Comparison of ENCODE assay signal across 8 mouse cellular contexts in the genomic region with DNA sequence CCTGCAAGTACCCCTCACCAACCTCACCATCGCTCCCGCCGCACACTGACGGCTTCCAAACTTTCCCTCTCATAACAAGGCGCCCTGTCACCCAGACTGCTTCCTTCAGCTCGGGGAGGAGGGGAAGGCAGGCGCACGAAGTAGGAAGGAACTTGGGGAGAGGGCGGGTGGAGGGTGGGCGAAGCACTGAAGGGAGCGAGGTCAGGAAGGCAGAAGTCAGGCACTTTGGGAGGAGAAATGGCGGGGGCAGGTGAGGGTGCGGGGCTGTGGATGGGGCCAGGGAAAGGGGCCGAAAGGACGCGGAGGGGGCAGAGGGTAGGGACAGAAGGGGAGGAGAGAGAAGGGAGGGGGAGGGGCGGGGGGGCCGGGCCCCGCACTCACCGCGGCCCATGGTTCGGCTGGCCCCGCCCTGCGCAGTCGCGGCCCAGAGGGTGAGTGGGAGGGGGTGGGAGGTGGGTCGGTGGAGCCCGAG. TPM values are rescaled to one million over a fixed set of nuclear protein-coding genes. Genes with fewer than 3 reads are reported as not detected.
DNase-seq lines count a peak whose midpoint lies in the region; ATAC-seq lines count a peak whose summit lies in the region.

No protein-coding gene starts in this region.

- under 1% methylated on average over 13 of the region's 28 CpGs for WGBS in heart, embryonic 14.5 days
- 3% methylated on average over 27 of the region's 28 CpGs for WGBS in limb, embryonic 12.5 days
- under 1% methylated on average over 27 of the region's 28 CpGs for WGBS in midbrain, embryonic 14.5 days

- no peaks in the 10 kb centered on the region for H3K27me3 ChIP-seq in heart, embryonic 14.5 days (ENCODE audit: control insufficient read depth, insufficient read depth, low read length)
- H3K27me3 ChIP-seq in limb, embryonic 12.5 days = no peaks in the 10 kb centered on the region
- H3K27me3 ChIP-seq in midbrain, embryonic 14.5 days (ENCODE audit: control insufficient read depth, insufficient read depth, low read length) = no peaks in the 10 kb centered on the region

- H3K4me1 ChIP-seq in heart, embryonic 14.5 days (ENCODE audit: control insufficient read depth in 2 of 2, insufficient read depth in 2 of 2, low read length in 2 of 2) = peaks cover 20 to 47% of the 10 kb centered on the region in 2 experiments
- peaks cover 60% of the 10 kb centered on the region for H3K4me1 ChIP-seq in limb, embryonic 12.5 days (replicated peaks)
- H3K4me1 ChIP-seq in midbrain, embryonic 14.5 days (ENCODE audit: control insufficient read depth, insufficient read depth, low read length) = peaks cover 43% of the 10 kb centered on the region

- H3K27ac ChIP-seq in heart, embryonic 14.5 days (replicated peaks in 1 of 2; ENCODE audit: control insufficient read depth in 1 of 2, insufficient read depth in 1 of 2, low read depth in 2 of 2, low read length in 2 of 2) = peak overlapping the region; percentile 74 to 99
- H3K27ac ChIP-seq in limb, embryonic 12.5 days = peak overlapping the region; percentile 98
- peak overlapping the region; percentile 95 for H3K27ac ChIP-seq in midbrain, embryonic 14.5 days (replicated peaks; ENCODE audit: low read depth, low read length)

- peak overlapping the region; percentile 80 for H3K9ac ChIP-seq in heart, embryonic 14.5 days (ENCODE audit: low read length)
- peak overlapping the region; percentile 80 for H3K9ac ChIP-seq in limb, embryonic 12.5 days (replicated peaks)
- peak overlapping the region; percentile 78 for H3K9ac ChIP-seq in midbrain, embryonic 14.5 days (replicated peaks; ENCODE audit: low read length)

- peak overlapping the region; percentile 98 for H3K4me2 ChIP-seq in heart, embryonic 14.5 days (ENCODE audit: low read length)
- peak overlapping the region; percentile 92 for H3K4me2 ChIP-seq in limb, embryonic 12.5 days
- peak overlapping the region; percentile 61 for H3K4me2 ChIP-seq in midbrain, embryonic 14.5 days (ENCODE audit: low read length)

- peaks cover 46% of the 10 kb centered on the region for H3K36me3 ChIP-seq in heart, embryonic 14.5 days (ENCODE audit: control insufficient read depth, insufficient read depth, low read length)
- peaks cover 56% of the 10 kb centered on the region for H3K36me3 ChIP-seq in limb, embryonic 12.5 days
- peaks cover 42% of the 10 kb centered on the region for H3K36me3 ChIP-seq in midbrain, embryonic 14.5 days (ENCODE audit: control insufficient read depth, insufficient read depth, low read length)

- DNase-seq in embryo, embryonic 10 days (ENCODE audit: low spot score) = peak; percentile 71
- no peak for DNase-seq in embryo, embryonic 9.5 days (ENCODE audit: extremely low spot score)
- peak; percentile 45 to 70 for DNase-seq in urinary bladder, postnatal 4 days (ENCODE audit: low spot score in 2 of 2)
- DNase-seq in urinary bladder, adult 2 months (ENCODE audit: low spot score) = no peak
- DNase-seq in midbrain, embryonic 14.5 days = peak; percentile 66
- no peak for DNase-seq in frontal cortex, adult 2 months (ENCODE audit: extremely low spot score in 1 of 2, low spot score in 1 of 2)

- peak; percentile 20 for ATAC-seq in heart, embryonic 14.5 days (ENCODE audit: insufficient number of reproducible peaks, insufficient read depth, low FRiP score, low read depth)
- no peak for ATAC-seq in limb, embryonic 12.5 days (ENCODE audit: insufficient number of reproducible peaks, insufficient read depth, low FRiP score, low TSS enrichment, low read depth)
- peak; percentile 12; the same call in 1 of the 2 replicates for ATAC-seq in midbrain, embryonic 14.5 days (ENCODE audit: low FRiP score, low TSS enrichment)

- no peaks in the 10 kb centered on the region for H3K9me3 ChIP-seq in heart, embryonic 14.5 days (ENCODE audit: control insufficient read depth, low read length)
- no peaks in the 10 kb centered on the region for H3K9me3 ChIP-seq in limb, embryonic 12.5 days
- H3K9me3 ChIP-seq in midbrain, embryonic 14.5 days (ENCODE audit: control insufficient read depth, low read length) = no peaks in the 10 kb centered on the region

- H3K4me3 ChIP-seq in heart, embryonic 14.5 days (ENCODE audit: control insufficient read depth in 1 of 2, insufficient read depth in 1 of 2, low read depth in 1 of 2, low read length in 2 of 2) = peak overlapping the region; percentile 69 to 83
- peak overlapping the region; percentile 71 for H3K4me3 ChIP-seq in limb, embryonic 12.5 days (replicated peaks)
- H3K4me3 ChIP-seq in midbrain, embryonic 14.5 days (replicated peaks; ENCODE audit: low read depth, low read length) = peak overlapping the region; percentile 60

RNA-seq across cellular contexts. Expression of a gene that starts 0.5 kb away (rescaled TPM):
- 19.8 and 42.1 TPM in 2 replicates for polyA plus RNA-seq in urinary bladder, adult 2 months (2012; rRNA removed)
- polyA plus RNA-seq in heart, embryonic 14.5 days (2014; fragmentation: Nextera tagmentation; extraction: Ambion mirVana) = 13.8 and 16.1 TPM in 2 replicates
- polyA plus RNA-seq in limb, embryonic 12.5 days (2016; fragmentation: Nextera tagmentation; extraction: Ambion mirVana) = 17.2 and 19.8 TPM in 2 replicates
- 17.4 and 18.0 TPM in 2 replicates for polyA plus RNA-seq in midbrain, embryonic 14.5 days (2014; fragmentation: Nextera tagmentation; extraction: Ambion mirVana)
- polyA plus RNA-seq in frontal cortex, adult 2 months (2012; rRNA removed) = 50.0 and 51.5 TPM in 2 replicates

RNA-seq across cellular contexts. Expression of a gene that starts 22.2 kb away (rescaled TPM):
- polyA plus RNA-seq in urinary bladder, adult 2 months (2012; rRNA removed) = 173 and 201 TPM in 2 replicates
- 126 and 137 TPM in 2 replicates for polyA plus RNA-seq in heart, embryonic 14.5 days (2014; fragmentation: Nextera tagmentation; extraction: Ambion mirVana)
- 174 and 183 TPM in 2 replicates for polyA plus RNA-seq in limb, embryonic 12.5 days (2016; fragmentation: Nextera tagmentation; extraction: Ambion mirVana)
- 295 and 323 TPM in 2 replicates for polyA plus RNA-seq in midbrain, embryonic 14.5 days (2014; fragmentation: Nextera tagmentation; extraction: Ambion mirVana)
- polyA plus RNA-seq in frontal cortex, adult 2 months (2012; rRNA removed) = 285 and 313 TPM in 2 replicates

RNA-seq across cellular contexts. Expression of a gene that starts 23.2 kb away (rescaled TPM):
- polyA plus RNA-seq in urinary bladder, adult 2 months (2012; rRNA removed) = 44.7 and 47.7 TPM in 2 replicates
- 76.1 and 76.2 TPM in 2 replicates for polyA plus RNA-seq in heart, embryonic 14.5 days (2014; fragmentation: Nextera tagmentation; extraction: Ambion mirVana)
- polyA plus RNA-seq in limb, embryonic 12.5 days (2016; fragmentation: Nextera tagmentation; extraction: Ambion mirVana) = 144 and 145 TPM in 2 replicates
- polyA plus RNA-seq in midbrain, embryonic 14.5 days (2014; fragmentation: Nextera tagmentation; extraction: Ambion mirVana) = 109 and 122 TPM in 2 replicates
- polyA plus RNA-seq in frontal cortex, adult 2 months (2012; rRNA removed) = 63.1 and 81.8 TPM in 2 replicates

RNA-seq across cellular contexts. Expression of a gene that starts 25.2 kb away (rescaled TPM):
- polyA plus RNA-seq in urinary bladder, adult 2 months (2012; rRNA removed) = 5.9 and 6.6 TPM in 2 replicates
- 0.42 and 1.2 TPM in 2 replicates for polyA plus RNA-seq in heart, embryonic 14.5 days (2014; fragmentation: Nextera tagmentation; extraction: Ambion mirVana)
- polyA plus RNA-seq in limb, embryonic 12.5 days (2016; fragmentation: Nextera tagmentation; extraction: Ambion mirVana) = 5.3 and 5.6 TPM in 2 replicates
- 75.3 and 94.7 TPM in 2 replicates for polyA plus RNA-seq in midbrain, embryonic 14.5 days (2014; fragmentation: Nextera tagmentation; extraction: Ambion mirVana)
- polyA plus RNA-seq in frontal cortex, adult 2 months (2012; rRNA removed) = 795 and 907 TPM in 2 replicates

RNA-seq across cellular contexts. Expression of a gene that starts 33.4 kb away (rescaled TPM):
- polyA plus RNA-seq in urinary bladder, adult 2 months (2012; rRNA removed) = 6.7 and 8.4 TPM in 2 replicates
- 1.3 and 2.4 TPM in 2 replicates for polyA plus RNA-seq in heart, embryonic 14.5 days (2014; fragmentation: Nextera tagmentation; extraction: Ambion mirVana)
- polyA plus RNA-seq in limb, embryonic 12.5 days (2016; fragmentation: Nextera tagmentation; extraction: Ambion mirVana) = 5.7 and 6.5 TPM in 2 replicates
- polyA plus RNA-seq in midbrain, embryonic 14.5 days (2014; fragmentation: Nextera tagmentation; extraction: Ambion mirVana) = 0.18 and 1.1 TPM in 2 replicates
- 1.1 and 1.3 TPM in 2 replicates for polyA plus RNA-seq in frontal cortex, adult 2 months (2012; rRNA removed)

Comparison
In these comparisons a context has a peak if more than half of its experiments do, and no peak if none do; other contexts are left out.
1. DNase-seq: peak in embryo, embryonic 10 days (single experiment), urinary bladder, postnatal 4 days (2 of 2) and midbrain, embryonic 14.5 days (single experiment); none in embryo, embryonic 9.5 days (single experiment), urinary bladder, adult 2 months (single experiment) and frontal cortex, adult 2 months (0 of 2).
2. Peak in every context shown above with its lines, with median percentiles within 50 percentile points of each other: H3K27ac ChIP-seq, H3K4me2 ChIP-seq, H3K4me3 ChIP-seq and H3K9ac ChIP-seq.